Mouse (Mus musculus): ENCODE data around the gene Gm8660. TPM values are rescaled to one million over a fixed set of nuclear protein-coding genes. Genes with fewer than 3 reads are reported as not detected.
"Not testable (repeated sequence)": the region's sequence is repeated elsewhere in the genome, so short reads cannot be mapped to it uniquely, and the experiment has no call there.

Gene Gm8660
- not detected for total RNA-seq (2021)

- DNase-seq (ENCODE audit: low spot score); intact Hi-C loops (cut with DNase I): not testable (repeated sequence)
Observed at GRCm38 (mm10) chr7:22370939-22371338, at the start of gene Gm8660. TSS of gene Gm8660 (minus strand) at chr7:22371039.

- intact Hi-C loops (cut with DNase I); DNase-seq (ENCODE audit: low spot score): not testable (repeated sequence)
Observed at GRCm38 (mm10) chr7:22413283-22413682, 42.4 kb upstream of the Gm8660 start, which contains the start of gene Vmn1r148. TSS of gene Vmn1r148 (plus strand) at chr7:22413583.

- DNase-seq (ENCODE audit: low spot score); intact Hi-C loops (cut with DNase I): not testable (repeated sequence)
Observed at GRCm38 (mm10) chr7:22329617-22330016, 41.2 kb downstream of the Gm8660 start, which contains the start of gene Gm4187. TSS of gene Gm4187 (minus strand) at chr7:22329717.

Other genes starting within 250 kb of the Gm8660 start
- gene Gm10666, start 236.3 kb downstream of the Gm8660 start, total RNA-seq (2021): not detected
- not detected for gene Vmn1r142, start 207.0 kb downstream of the Gm8660 start, total RNA-seq (2021)
- not detected for gene Vmn1r143, start 181.7 kb downstream of the Gm8660 start, total RNA-seq (2021)
- not detected for gene Gm8653, start 169.8 kb downstream of the Gm8660 start, total RNA-seq (2021)
- not detected for gene Gm8453, start 141.6 kb downstream of the Gm8660 start, total RNA-seq (2021)
- not detected for gene Gm4187, start 41.3 kb downstream of the Gm8660 start, total RNA-seq (2021)
- gene Vmn1r148, start 42.5 kb upstream of the Gm8660 start, total RNA-seq (2021): not detected
- gene Vmn1r149, start 67.2 kb upstream of the Gm8660 start, total RNA-seq (2021): not detected
- not detected for gene Gm10665, start 93.0 kb upstream of the Gm8660 start, total RNA-seq (2021)
- gene Vmn1r151, start 128.6 kb upstream of the Gm8660 start, total RNA-seq (2021): not detected
- gene Vmn1r152, start 151.9 kb upstream of the Gm8660 start, total RNA-seq (2021): not detected
- gene Gm8677, start 163.8 kb upstream of the Gm8660 start, total RNA-seq (2021): not detected
- not detected for gene Gm4201, start 194.3 kb upstream of the Gm8660 start, total RNA-seq (2021)
- gene Gm4565, start 217.1 kb upstream of the Gm8660 start, total RNA-seq (2021): not detected

Measured in heart, postnatal 25 days (tissue).